Mouse (Mus musculus): ENCODE measurements around the gene Frmd4a.

GRCm38 (mm10) chr2:4522769-4523487, 505.4 kb downstream of the Frmd4a start:
- no peak for TF ChIP-seq TAL1 (conservative IDR thresholded peaks at IDR 0.05; ENCODE audit: low read depth, low read length)
- TF ChIP-seq CTCF (IDR thresholded peaks at IDR 0.05; ENCODE audit: low read depth, low read length), result no peak

Measured in G1E (cell line).